Comparison of ENCODE assay signal across 8 mouse cellular contexts in the genomic region with DNA sequence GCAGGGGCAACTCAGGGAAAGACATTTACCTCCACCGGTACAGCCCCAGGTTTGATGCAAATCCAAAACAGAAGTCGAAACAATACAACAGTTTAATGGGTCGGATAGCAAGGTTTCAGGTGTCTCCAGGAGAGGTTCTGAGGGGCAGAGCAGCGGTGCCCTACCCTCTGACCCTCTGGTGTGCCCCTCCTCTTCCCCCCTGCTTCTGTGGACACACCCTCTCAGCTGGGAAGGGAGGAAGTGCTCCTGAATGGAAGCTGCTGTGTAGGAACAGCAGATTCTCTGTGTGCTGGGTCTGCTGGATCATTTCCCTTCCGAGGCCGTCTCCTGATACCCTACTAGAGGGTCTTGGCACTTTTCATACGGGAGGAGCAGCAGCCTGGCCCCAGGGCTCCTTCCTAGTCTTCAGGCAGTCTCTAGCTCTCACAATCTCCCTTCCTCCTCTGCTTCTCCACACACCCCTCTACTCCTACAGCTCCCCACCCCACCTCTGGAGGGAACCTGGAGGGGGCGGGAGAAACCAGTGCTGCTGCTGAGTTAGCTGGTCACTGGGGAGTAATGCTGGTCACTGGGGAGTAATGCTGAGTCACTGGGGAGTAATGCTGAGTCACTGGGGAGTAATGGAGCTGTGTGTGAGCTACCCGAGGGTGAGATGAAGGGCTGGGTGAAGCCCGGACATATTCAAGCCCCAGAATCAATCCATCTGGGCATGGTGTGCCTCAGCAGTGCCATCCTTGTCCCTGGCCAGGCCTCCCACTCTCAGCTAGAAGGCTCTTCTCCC. TPM values are rescaled to one million over a fixed set of nuclear protein-coding genes. Genes with fewer than 3 reads are reported as not detected.
A peak's percentile ranks its signal among the peaks of the same experiment; 100 is the strongest.
DNase-seq lines count a peak whose midpoint lies in the region; ATAC-seq and TF ChIP-seq lines count a peak whose summit lies in the region.
"Had no signal": no experiment of that assay in that cellular context is flagged by ENCODE, and none has a peak within 500 bp of the region (broad histone marks: within the 10 kb centered on the region; RNA-seq: fewer than 3 reads in every experiment).

No protein-coding gene starts in this region.

- TF ChIP-seq CTCF in midbrain, postnatal 0 days (IDR thresholded peaks at IDR 0.05) = no peak

- no peaks in the 10 kb centered on the region for H3K27me3 ChIP-seq in limb, embryonic 10.5 days (ENCODE audit: low read depth, poor library complexity, severe bottlenecking)
- no peaks in the 10 kb centered on the region for H3K27me3 ChIP-seq in midbrain, postnatal 0 days (ENCODE audit: insufficient read depth, low read length)

- peaks cover 62% of the 10 kb centered on the region for H3K36me3 ChIP-seq in limb, embryonic 10.5 days
- H3K36me3 ChIP-seq in midbrain, postnatal 0 days (ENCODE audit: insufficient read depth, low read length) = peaks cover 41% of the 10 kb centered on the region

- no peak overlapping the region for H3K4me2 ChIP-seq in midbrain, postnatal 0 days (ENCODE audit: low read depth, low read length, poor library complexity, severe bottlenecking)
- H3K4me2 ChIP-seq: lung, embryonic 14.5 days had no signal

- peak overlapping the region; percentile 32; the same call in 1 of the 2 replicates for H3K27ac ChIP-seq in limb, embryonic 10.5 days
- H3K27ac ChIP-seq in midbrain, postnatal 0 days (ENCODE audit: low read depth, low read length) = no peak overlapping the region

- ATAC-seq in midbrain, postnatal 0 days (ENCODE audit: low FRiP score) = no peak

- H3K9me3 ChIP-seq in limb, embryonic 10.5 days (replicated peaks) = no peaks in the 10 kb centered on the region
- H3K9me3 ChIP-seq in midbrain, postnatal 0 days (ENCODE audit: low read length) = no peaks in the 10 kb centered on the region

- DNase-seq in spleen, adult 12 weeks (ENCODE audit: low spot score) = peak; percentile 73
- no peak for DNase-seq in spleen, adult 18-20 months
- peak; percentile 81 for DNase-seq in R1 (ENCODE audit: low read depth, low spot score)
- no peak for DNase-seq in limb, embryonic 10.5 days (ENCODE audit: low spot score)
- DNase-seq in yolk sac, embryonic 10.5 days (ENCODE audit: low spot score) = peak; percentile 50
- no peak for DNase-seq in ovary, adult 18-20 months (ENCODE audit: low spot score)
- DNase-seq in midbrain, postnatal 0 days (ENCODE audit: low spot score) = no peak
- DNase-seq: lung, embryonic 14.5 days had no signal

- WGBS in limb, embryonic 10.5 days = 71% methylated on average over 10 of the region's 10 CpGs
- WGBS in midbrain, postnatal 0 days = 77% methylated on average over 10 of the region's 10 CpGs

- H3K9ac ChIP-seq in midbrain, postnatal 0 days (replicated peaks; ENCODE audit: low read length, poor library complexity, severe bottlenecking) = no peak overlapping the region
- H3K9ac ChIP-seq: lung, embryonic 14.5 days had no signal

- peaks cover 38% of the 10 kb centered on the region for H3K4me1 ChIP-seq in limb, embryonic 10.5 days
- H3K4me1 ChIP-seq in midbrain, postnatal 0 days (ENCODE audit: insufficient read depth, low read length) = no peaks in the 10 kb centered on the region

- H3K4me3 ChIP-seq in limb, embryonic 10.5 days = no peak overlapping the region
- no peak overlapping the region for H3K4me3 ChIP-seq in midbrain, postnatal 0 days (ENCODE audit: low read depth, low read length)

RNA-seq across cellular contexts. Expression of a gene that starts 3.7 kb away (rescaled TPM):
- polyA plus RNA-seq in limb, embryonic 10.5 days (2016; fragmentation: Nextera tagmentation; extraction: Ambion mirVana) = 116 and 118 TPM in 2 replicates
- 74.3 and 100 TPM in 2 replicates for total RNA-seq in midbrain, postnatal 0 days (2014; rRNA removed)
- polyA plus RNA-seq in midbrain, postnatal 0 days (2015; fragmentation: Nextera tagmentation; extraction: Ambion mirVana) = 77.0 and 78.7 TPM in 2 replicates

RNA-seq across cellular contexts. Expression of a gene that starts 11.5 kb away (rescaled TPM):
- 1.9 and 2.1 TPM in 2 replicates for polyA plus RNA-seq in limb, embryonic 10.5 days (2016; fragmentation: Nextera tagmentation; extraction: Ambion mirVana)
- 5.7 and 7.6 TPM in 2 replicates for total RNA-seq in midbrain, postnatal 0 days (2014; rRNA removed)
- polyA plus RNA-seq in midbrain, postnatal 0 days (2015; fragmentation: Nextera tagmentation; extraction: Ambion mirVana) = 2.3 TPM in 2 replicates

RNA-seq across cellular contexts. Expression of a gene that starts 15.4 kb away (rescaled TPM):
- polyA plus RNA-seq in limb, embryonic 10.5 days (2016; fragmentation: Nextera tagmentation; extraction: Ambion mirVana) = 3.2 and 4.9 TPM in 2 replicates
- 12.6 and 16.8 TPM in 2 replicates for total RNA-seq in midbrain, postnatal 0 days (2014; rRNA removed)
- polyA plus RNA-seq in midbrain, postnatal 0 days (2015; fragmentation: Nextera tagmentation; extraction: Ambion mirVana) = 9.0 and 11.7 TPM in 2 replicates

RNA-seq across cellular contexts. Expression of a gene that starts 25.6 kb away (rescaled TPM):
- polyA plus RNA-seq in limb, embryonic 10.5 days (2016; fragmentation: Nextera tagmentation; extraction: Ambion mirVana) = 51.7 and 56.8 TPM in 2 replicates
- total RNA-seq in midbrain, postnatal 0 days (2014; rRNA removed) = 82.2 and 83.0 TPM in 2 replicates
- polyA plus RNA-seq in midbrain, postnatal 0 days (2015; fragmentation: Nextera tagmentation; extraction: Ambion mirVana) = 38.6 and 43.7 TPM in 2 replicates

RNA-seq across cellular contexts. Expression of a gene that starts 55.6 kb away (rescaled TPM):
- 54.8 and 56.9 TPM in 2 replicates for polyA plus RNA-seq in limb, embryonic 10.5 days (2016; fragmentation: Nextera tagmentation; extraction: Ambion mirVana)
- 119 and 150 TPM in 2 replicates for total RNA-seq in midbrain, postnatal 0 days (2014; rRNA removed)
- 254 and 267 TPM in 2 replicates for polyA plus RNA-seq in midbrain, postnatal 0 days (2015; fragmentation: Nextera tagmentation; extraction: Ambion mirVana)

Comparison
In these comparisons a context has a peak if more than half of its experiments do, and no peak if none do; other contexts are left out.
1. DNase-seq: peak in spleen, adult 12 weeks (single experiment), R1 (single experiment) and yolk sac, embryonic 10.5 days (single experiment); none in spleen, adult 18-20 months (0 of 2), limb, embryonic 10.5 days (single experiment), ovary, adult 18-20 months (single experiment) and midbrain, postnatal 0 days (single experiment).